Mouse (Mus musculus) CH12.LX (cell line): Measurements from ENCODE around the gene Gss.

Experiments used
- CHD2 ChIP-seq: IDR thresholded peaks from 2 replicates; pipeline ENCODE4 v1.6.1; 2011; ENCODE audit warnings: low read length, improper control_type of control experiment
- CTCF ChIP-seq, 2 experiments: IDR thresholded peaks in 1 of 2; conservative IDR thresholded peaks in 1 of 2; 2 replicates each; pipeline ENCODE4 v1.5.1; 2011 to 2012; ENCODE audit warnings: low read depth in 2 of 2, low read length in 2 of 2, improper control_type of control experiment in 1 of 2, inconsistent platforms in 1 of 2, mild to moderate bottlenecking in 1 of 2, moderate library complexity in 1 of 2
- MAFK ChIP-seq: IDR thresholded peaks from 2 replicates; pipeline ENCODE4 v1.6.1; 2011; ENCODE audit warnings: low read length, improper control_type of control experiment; ENCODE audit not compliant: insufficient replicate concordance
- MAX ChIP-seq: IDR thresholded peaks from 2 replicates; pipeline ENCODE4 v1.6.1; 2011; ENCODE audit warnings: low read length, improper control_type of control experiment
- MAZ ChIP-seq: IDR thresholded peaks from 2 replicates; pipeline ENCODE4 v1.6.1; 2012; ENCODE audit warnings: low read depth, mild to moderate bottlenecking, inconsistent platforms, low read length, improper control_type of control experiment, moderate library complexity
- MXI1 ChIP-seq: IDR thresholded peaks from 2 replicates; pipeline ENCODE4 v1.6.1; 2011; ENCODE audit warnings: mild to moderate bottlenecking, low read depth, low read length, improper control_type of control experiment
- NELFE ChIP-seq: IDR thresholded peaks from 2 replicates; pipeline ENCODE4 v1.6.1; 2011; ENCODE audit warnings: low read depth, low read length, improper control_type of control experiment
- POLR2A ChIP-seq: IDR thresholded peaks from 2 replicates; pipeline ENCODE4 v1.6.1; 2011; ENCODE audit warnings: low read depth, mild to moderate bottlenecking, improper control_type of control experiment, low read length
- ZKSCAN1 ChIP-seq: IDR thresholded peaks from 2 replicates; pipeline ENCODE4 v1.6.1; 2012; ENCODE audit warnings: low read depth, inconsistent platforms, low read length, improper control_type of control experiment, borderline replicate concordance
- ZMIZ1 ChIP-seq: IDR thresholded peaks from 2 replicates; pipeline ENCODE4 v1.6.1; 2012; ENCODE audit warnings: low read depth, mild to moderate bottlenecking, inconsistent platforms, low read length, improper control_type of control experiment

GRCm38 (mm10) chr2:155524378-155524777, 68.2 kb downstream of the Gss start:
- TF ChIP-seq ZMIZ1 = no peak
- TF ChIP-seq CTCF (conservative IDR thresholded peaks at IDR 0.05 in 1 of 2, IDR thresholded peaks at IDR 0.05 in 1 of 2; ENCODE audit: low read depth in 2 of 2, low read length in 2 of 2) = no peak
- no peak for TF ChIP-seq CHD2
- TF ChIP-seq NELFE = no peak
- TF ChIP-seq POLR2A = no peak
- no peak for TF ChIP-seq MAZ
- TF ChIP-seq MAX = no peak
- no peak for TF ChIP-seq ZKSCAN1
- TF ChIP-seq MAFK = no peak
- no peak for TF ChIP-seq MXI1
